8 mouse cellular contexts compared by ENCODE assay signal in genomic region chr5:31094100-31094798, GRCm38 (mm10). TPM values are rescaled to one million over a fixed set of nuclear protein-coding genes. Genes with fewer than 3 reads are reported as not detected.
A peak's percentile ranks its signal among the peaks of the same experiment; 100 is the strongest.
DNase-seq lines count a peak whose midpoint lies in the region; ATAC-seq and TF ChIP-seq lines count a peak whose summit lies in the region.

No protein-coding gene starts in this region.

- WGBS in lung, embryonic 15.5 days = 3% methylated on average over 29 of the region's 29 CpGs
- 1% methylated on average over 29 of the region's 29 CpGs for WGBS in embryonic facial prominence, embryonic 12.5 days
- WGBS in limb, embryonic 10.5 days = 2% methylated on average over 28 of the region's 29 CpGs
- WGBS in olfactory bulb, adult 2 months = 3% methylated on average over 29 of the region's 29 CpGs

- H3K4me2 ChIP-seq in lung, embryonic 15.5 days = peak overlapping the region; percentile 79
- H3K4me2 ChIP-seq in embryonic facial prominence, embryonic 12.5 days (replicated peaks) = peak overlapping the region; percentile 35

- H3K9ac ChIP-seq in lung, embryonic 15.5 days = no peak overlapping the region
- H3K9ac ChIP-seq in embryonic facial prominence, embryonic 12.5 days = no peak overlapping the region

- H3K4me1 ChIP-seq in lung, embryonic 15.5 days = peaks cover 29% of the 10 kb centered on the region
- H3K4me1 ChIP-seq in embryonic facial prominence, embryonic 12.5 days = peaks cover 30% of the 10 kb centered on the region
- H3K4me1 ChIP-seq in limb, embryonic 10.5 days = peaks cover 36% of the 10 kb centered on the region
- peaks cover 39% of the 10 kb centered on the region for H3K4me1 ChIP-seq in olfactory bulb, adult 2 months (ENCODE audit: control insufficient read depth, insufficient read depth, low read length)

- no peaks in the 10 kb centered on the region for H3K9me3 ChIP-seq in lung, embryonic 15.5 days
- no peaks in the 10 kb centered on the region for H3K9me3 ChIP-seq in embryonic facial prominence, embryonic 12.5 days
- H3K9me3 ChIP-seq in limb, embryonic 10.5 days (replicated peaks) = no peaks in the 10 kb centered on the region

- H3K27ac ChIP-seq in lung, embryonic 15.5 days = no peak overlapping the region
- H3K27ac ChIP-seq in embryonic facial prominence, embryonic 12.5 days = no peak overlapping the region
- no peak overlapping the region for H3K27ac ChIP-seq in limb, embryonic 10.5 days
- H3K27ac ChIP-seq in olfactory bulb, adult 2 months (ENCODE audit: insufficient read depth, low read depth, low read length) = no peak overlapping the region

- peaks cover 97% of the 10 kb centered on the region for H3K27me3 ChIP-seq in lung, embryonic 15.5 days
- peaks cover 98% of the 10 kb centered on the region for H3K27me3 ChIP-seq in embryonic facial prominence, embryonic 12.5 days
- peaks cover 99% of the 10 kb centered on the region for H3K27me3 ChIP-seq in limb, embryonic 10.5 days (ENCODE audit: low read depth, poor library complexity, severe bottlenecking)

- peak overlapping the region; percentile 39 for H3K4me3 ChIP-seq in lung, embryonic 15.5 days
- peak overlapping the region; percentile 23 for H3K4me3 ChIP-seq in embryonic facial prominence, embryonic 12.5 days
- H3K4me3 ChIP-seq in limb, embryonic 10.5 days = peak overlapping the region; percentile 47
- H3K4me3 ChIP-seq in olfactory bulb, adult 2 months (ENCODE audit: insufficient read depth, low read depth, low read length) = peak overlapping the region; percentile 32

- TF ChIP-seq POLR2A in olfactory bulb, adult 2 months (IDR thresholded peaks at IDR 0.05; ENCODE audit: insufficient read depth, low read depth, low read length) = no peak

- no peak for ATAC-seq in lung, embryonic 15.5 days (ENCODE audit: borderline replicate concordance, extremely low read depth, low FRiP score, low TSS enrichment)
- ATAC-seq in embryonic facial prominence, embryonic 12.5 days (ENCODE audit: insufficient number of reproducible peaks, insufficient read depth, low FRiP score, low TSS enrichment) = no peak

- TF ChIP-seq CTCF in olfactory bulb, adult 2 months (IDR thresholded peaks at IDR 0.05; ENCODE audit: insufficient read depth, low read depth, low read length) = no peak

- DNase-seq in lung, postnatal 25 days (ENCODE audit: low spot score) = no peak
- DNase-seq in limb, embryonic 10.5 days (ENCODE audit: low spot score) = peak; percentile 72
- DNase-seq in urinary bladder, postnatal 14 days (ENCODE audit: low spot score) = no peak
- no peak for DNase-seq in left cerebral cortex, adult 11 months (ENCODE audit: low spot score)
- DNase-seq in lung, adult 18-20 months = no peak

- H3K36me3 ChIP-seq in lung, embryonic 15.5 days = no peaks in the 10 kb centered on the region
- no peaks in the 10 kb centered on the region for H3K36me3 ChIP-seq in embryonic facial prominence, embryonic 12.5 days
- H3K36me3 ChIP-seq in limb, embryonic 10.5 days = no peaks in the 10 kb centered on the region

RNA-seq across cellular contexts. Expression of gene Dnajc5g, which starts 11.8 kb away (rescaled TPM):
- polyA plus RNA-seq in lung, embryonic 15.5 days (2015; fragmentation: Nextera tagmentation; extraction: Ambion mirVana) = not detected in 2 replicates
- not detected in 2 replicates for polyA plus RNA-seq in embryonic facial prominence, embryonic 12.5 days (2016; fragmentation: Nextera tagmentation; extraction: Ambion mirVana)
- polyA plus RNA-seq in limb, embryonic 10.5 days (2016; fragmentation: Nextera tagmentation; extraction: Ambion mirVana) = not detected in 2 replicates
- polyA plus RNA-seq in olfactory bulb, adult 2 months (2012; ENCODE audit: insufficient read depth, insufficient read length, low replicate concordance, missing spikeins) = not detected in 2 replicates

RNA-seq across cellular contexts. Expression of gene Slc30a3, which starts 13.8 kb away (rescaled TPM):
- 0.25 and 0.29 TPM in 2 replicates for polyA plus RNA-seq in lung, embryonic 15.5 days (2015; fragmentation: Nextera tagmentation; extraction: Ambion mirVana)
- 0.22 and 0.52 TPM in 2 replicates for polyA plus RNA-seq in embryonic facial prominence, embryonic 12.5 days (2016; fragmentation: Nextera tagmentation; extraction: Ambion mirVana)
- 0.24 and 0.26 TPM in 2 replicates for polyA plus RNA-seq in limb, embryonic 10.5 days (2016; fragmentation: Nextera tagmentation; extraction: Ambion mirVana)
- polyA plus RNA-seq in olfactory bulb, adult 2 months (2012; ENCODE audit: insufficient read depth, insufficient read length, low replicate concordance, missing spikeins) = not detected in 2 replicates

RNA-seq across cellular contexts. Expression of gene Trim54, which starts 22.3 kb away (rescaled TPM):
- polyA plus RNA-seq in lung, embryonic 15.5 days (2015; fragmentation: Nextera tagmentation; extraction: Ambion mirVana) = 0.36 and 0.70 TPM in 2 replicates
- polyA plus RNA-seq in embryonic facial prominence, embryonic 12.5 days (2016; fragmentation: Nextera tagmentation; extraction: Ambion mirVana) = 1.4 and 1.7 TPM in 2 replicates
- 0.23 TPM in 1 of 2 replicates, not detected in the other for polyA plus RNA-seq in limb, embryonic 10.5 days (2016; fragmentation: Nextera tagmentation; extraction: Ambion mirVana)
- polyA plus RNA-seq in olfactory bulb, adult 2 months (2012; ENCODE audit: insufficient read depth, insufficient read length, low replicate concordance, missing spikeins) = not detected in 2 replicates

RNA-seq across cellular contexts. Expression of gene Cad, which starts 39.7 kb away (rescaled TPM):
- polyA plus RNA-seq in lung, embryonic 15.5 days (2015; fragmentation: Nextera tagmentation; extraction: Ambion mirVana) = 27.5 and 29.6 TPM in 2 replicates
- polyA plus RNA-seq in embryonic facial prominence, embryonic 12.5 days (2016; fragmentation: Nextera tagmentation; extraction: Ambion mirVana) = 40.6 and 41.0 TPM in 2 replicates
- 63.1 and 71.3 TPM in 2 replicates for polyA plus RNA-seq in limb, embryonic 10.5 days (2016; fragmentation: Nextera tagmentation; extraction: Ambion mirVana)
- not detected in 2 replicates for polyA plus RNA-seq in olfactory bulb, adult 2 months (2012; ENCODE audit: insufficient read depth, insufficient read length, low replicate concordance, missing spikeins)

RNA-seq across cellular contexts. Expression of gene Ucn, which starts 44.4 kb away (rescaled TPM):
- not detected in 2 replicates for polyA plus RNA-seq in lung, embryonic 15.5 days (2015; fragmentation: Nextera tagmentation; extraction: Ambion mirVana)
- polyA plus RNA-seq in embryonic facial prominence, embryonic 12.5 days (2016; fragmentation: Nextera tagmentation; extraction: Ambion mirVana) = not detected in 2 replicates
- not detected in 2 replicates for polyA plus RNA-seq in limb, embryonic 10.5 days (2016; fragmentation: Nextera tagmentation; extraction: Ambion mirVana)
- polyA plus RNA-seq in olfactory bulb, adult 2 months (2012; ENCODE audit: insufficient read depth, insufficient read length, low replicate concordance, missing spikeins) = not detected in 2 replicates
